ENCODE assay signal across 9 mouse cellular contexts in genomic region chr17:92210730-92211129, GRCm38 (mm10).
A peak's percentile ranks its signal among the peaks of the same experiment; 100 is the strongest.
DNase-seq lines count a peak whose midpoint lies in the region; ATAC-seq and TF ChIP-seq lines count a peak whose summit lies in the region.
"Had no signal": no experiment of that assay in that cellular context is flagged by ENCODE, and none has a peak within 500 bp of the region (broad histone marks: within the 10 kb centered on the region; RNA-seq: fewer than 3 reads in every experiment).

No protein-coding gene starts in this region.

- H3K4me2 ChIP-seq in forebrain, postnatal 0 days (ENCODE audit: low read depth), result no peak overlapping the region
- H3K4me2 ChIP-seq: lung, embryonic 15.5 days had no signal

- H3K27ac ChIP-seq in forebrain, postnatal 0 days (ENCODE audit: low read depth, low read length), result no peak overlapping the region
- H3K27ac ChIP-seq: lung, embryonic 15.5 days had no signal

- H3K36me3 ChIP-seq in forebrain, postnatal 0 days (ENCODE audit: insufficient read depth), result no peaks in the 10 kb centered on the region
- H3K36me3 ChIP-seq: lung, embryonic 15.5 days had no signal

- no peaks in the 10 kb centered on the region for H3K27me3 ChIP-seq in forebrain, postnatal 0 days (ENCODE audit: insufficient read depth, low read length)
- H3K27me3 ChIP-seq: lung, embryonic 15.5 days had no signal

- H3K4me1 ChIP-seq in forebrain, postnatal 0 days (ENCODE audit: insufficient read depth), result no peaks in the 10 kb centered on the region
- H3K4me1 ChIP-seq: lung, embryonic 15.5 days had no signal

- TF ChIP-seq CTCF in forebrain, postnatal 0 days (IDR thresholded peaks at IDR 0.05; ENCODE audit: low read depth), result peak; percentile 44

- no peak; the same call in 1 of the 2 replicates for ATAC-seq in forebrain, postnatal 0 days

- no peak overlapping the region for H3K4me3 ChIP-seq in forebrain, postnatal 0 days (ENCODE audit: low read depth, low read length)
- H3K4me3 ChIP-seq: lung, embryonic 15.5 days had no signal

- peak; percentile 6 to 51 for DNase-seq in frontal cortex, adult 2 months (ENCODE audit: extremely low spot score in 1 of 2, low spot score in 1 of 2)
- DNase-seq in frontal cortex, postnatal 10 days (ENCODE audit: low spot score in 2 of 2), result no peak
- peak; percentile 10 for DNase-seq in right cerebral cortex, adult 18-20 months
- no peak for DNase-seq in right cerebral cortex, postnatal 4 days
- DNase-seq in forebrain, postnatal 0 days, result peak; percentile 8
- DNase-seq in c-Kit-positive CD71-positive TER-119-positive erythroid progenitor cells, embryonic 14.5 days (ENCODE audit: low spot score), result no peak
- DNase-seq in thymus, postnatal 25 days, result no peak
- DNase-seq in urinary bladder, postnatal 25 days (ENCODE audit: low spot score), result no peak

- no peak overlapping the region for H3K9ac ChIP-seq in forebrain, postnatal 0 days
- H3K9ac ChIP-seq: lung, embryonic 15.5 days had no signal

- no peaks in the 10 kb centered on the region for H3K9me3 ChIP-seq in forebrain, postnatal 0 days (ENCODE audit: low read length)
- H3K9me3 ChIP-seq: lung, embryonic 15.5 days had no signal

Comparison
In these comparisons a context has a peak if more than half of its experiments do, and no peak if none do; other contexts are left out.
1. DNase-seq: peak in frontal cortex, adult 2 months (2 of 2), right cerebral cortex, adult 18-20 months (single experiment) and forebrain, postnatal 0 days (single experiment); none in frontal cortex, postnatal 10 days (0 of 2), right cerebral cortex, postnatal 4 days (single experiment), c-Kit-positive CD71-positive TER-119-positive erythroid progenitor cells, embryonic 14.5 days (single experiment), thymus, postnatal 25 days (single experiment) and urinary bladder, postnatal 25 days (single experiment).